Mouse (Mus musculus) T-cell, adult 66 days (primary cell): Measurements from ENCODE around the gene Ecel1. TPM values are rescaled to one million over a fixed set of nuclear protein-coding genes. Genes with fewer than 3 reads are reported as not detected.

Source experiments
- total RNA-seq, 2 experiments: library from RNA; stranded (reverse); gene quantifications; 3 replicates in 1 of 2; 4 replicates in 1 of 2; pipeline ENCODE4 v1.2.4; 2023

Gene Ecel1
- total RNA-seq, result 1 to 10 TPM in 1 of 2 experiments, not detected in 1; 1.6 TPM

DNA sequence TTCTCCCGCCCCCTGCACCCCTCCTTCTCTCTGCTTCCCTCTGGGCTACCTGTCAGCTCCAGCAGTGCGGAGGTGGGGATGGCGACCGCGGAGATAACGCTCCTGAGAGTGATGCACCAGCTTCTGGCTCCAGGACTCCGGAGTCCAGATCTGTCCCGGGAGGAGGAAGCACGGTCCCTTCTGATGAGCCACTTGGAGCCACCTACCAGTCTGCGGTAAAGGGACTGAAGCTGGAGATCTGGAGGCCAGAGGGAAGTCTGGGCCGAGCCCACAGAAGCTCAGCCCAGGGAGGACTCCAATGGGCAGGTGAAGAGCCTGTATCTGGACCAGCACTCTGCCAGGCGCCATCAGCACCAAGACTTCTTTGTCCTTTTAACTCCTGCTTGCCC is at the start of gene Ecel1:
Gene Ecel1 (minus strand): TSS at position 323 of the 389 bp plus-strand sequence.

GRCm38 (mm10) chr1:87204465-87204864 is 48.1 kb upstream of the Ecel1 start, which contains the start of gene Chrng:
Gene Chrng, plus strand, starts transcription at chr1:87204657.

GRCm38 (mm10) chr1:87190429-87190828 is 34.1 kb upstream of the Ecel1 start, which contains the start of gene Chrnd:
Gene Chrnd, plus strand, starts transcription at chr1:87190607.

DNA sequence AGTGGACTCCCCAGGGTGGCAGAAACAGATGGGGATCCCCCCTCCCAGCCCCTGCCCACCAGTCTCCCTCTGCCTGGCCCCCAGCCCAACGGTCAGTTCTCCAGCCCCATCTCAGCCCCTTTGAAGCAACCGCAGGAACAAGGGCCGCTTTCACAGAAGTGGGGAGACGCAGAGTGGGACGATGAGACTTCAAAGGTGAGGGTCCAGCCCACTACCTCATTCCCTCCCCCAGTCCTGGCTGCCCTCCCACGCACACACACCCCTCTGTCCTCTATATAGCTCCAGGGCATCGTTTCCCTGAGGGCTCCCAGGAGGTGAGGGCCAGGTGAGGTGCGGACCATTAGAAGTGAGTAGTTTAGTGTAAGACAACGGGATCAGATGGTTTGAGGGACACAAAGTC is 26.7 kb upstream of the Ecel1 start, which contains the start of gene Prss56:
Gene Prss56 (plus strand): TSS at position 301 of the 400 bp plus-strand sequence.

GRCm38 (mm10) chr1:87124673-87125072 is 31.6 kb downstream of the Ecel1 start, which contains the start of gene Akp3:
Gene Akp3, plus strand, starts transcription at chr1:87124973.

DNA sequence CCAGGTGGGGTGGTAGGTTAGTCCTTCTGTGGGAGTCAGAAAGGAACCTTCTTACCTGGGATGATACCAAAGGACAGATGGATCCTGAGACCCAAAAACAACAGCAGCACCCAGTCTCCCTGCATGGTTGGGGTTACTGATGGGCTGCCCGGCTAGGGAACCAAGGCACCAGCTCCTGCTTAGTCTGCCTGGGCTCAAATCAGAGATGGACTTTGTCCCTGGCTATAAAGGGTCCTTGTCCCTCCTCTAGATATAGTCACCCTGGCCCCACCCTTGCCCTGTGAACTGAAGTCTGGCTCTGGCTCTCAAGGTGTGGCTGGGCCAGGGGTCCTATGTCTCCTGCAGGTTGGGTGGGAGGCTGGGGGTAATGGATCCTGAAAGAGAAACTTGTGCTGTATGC is 54.9 kb downstream of the Ecel1 start, which contains the start of gene Alpi:
Gene Alpi (minus strand): TSS at position 196 of the 400 bp plus-strand sequence.

Other genes with a start within 250 kb of the Ecel1 start
- gene Alppl2, start 66.6 kb downstream of the Ecel1 start, total RNA-seq, result not detected
- not detected for gene Alpi, start 54.9 kb downstream of the Ecel1 start, total RNA-seq
- gene Akp3, start 31.5 kb downstream of the Ecel1 start, total RNA-seq, result not detected
- not detected for gene Prss56, start 26.8 kb upstream of the Ecel1 start, total RNA-seq
- gene Chrnd, start 34.1 kb upstream of the Ecel1 start, total RNA-seq, result not detected
- gene Chrng, start 48.1 kb upstream of the Ecel1 start, total RNA-seq, result not detected
- 100 to 1,000 TPM; 138 to 147 TPM for gene Eif4e2, start 57.4 kb upstream of the Ecel1 start, total RNA-seq
- not detected for gene Efhd1, start 107.8 kb upstream of the Ecel1 start, total RNA-seq
- 100 to 1,000 TPM; 128 to 137 TPM for gene Gigyf2, start 170.5 kb upstream of the Ecel1 start, total RNA-seq
- not detected for gene Kcnj13, start 238.2 kb upstream of the Ecel1 start, total RNA-seq